Mouse (Mus musculus) spleen, postnatal 10 days (tissue): ENCODE data around the gene Actrt3.
"Not testable (repeated sequence)": the region's sequence is repeated elsewhere in the genome, so short reads cannot be mapped to it uniquely, and the experiment has no call there.

ENCODE experiments used
- DNase-seq, 2 experiments: peaks; one replicate each; pipeline ENCODE4 v3.0.0; 2021 to 2022; ENCODE audit warnings: low spot score in 2 of 2

Gene Actrt3

GRCm38 (mm10) chr3:30573549-30573948, 26.2 kb downstream of the Actrt3 start:
- DNase-seq: no peak

DNA sequence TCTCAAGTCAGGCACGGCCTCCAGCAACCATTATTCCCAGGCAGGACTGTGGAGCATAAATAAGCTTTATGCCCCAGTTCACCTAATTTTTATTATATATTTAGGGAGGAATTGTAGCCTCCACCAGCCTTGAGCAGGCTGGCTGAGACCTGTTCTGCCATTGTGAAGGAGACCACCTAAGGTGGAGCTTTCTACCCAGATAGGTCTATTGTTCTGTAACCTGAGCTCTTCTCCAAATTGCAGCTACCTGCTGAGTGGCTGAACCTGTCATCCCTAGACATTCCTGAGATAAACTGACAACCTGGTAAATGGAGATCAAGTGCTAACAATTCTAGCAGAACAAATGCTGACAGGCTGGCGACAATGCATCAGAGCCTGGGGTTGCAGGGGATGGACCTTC, 33.4 kb downstream of the Actrt3 start:
- not testable (repeated sequence) for DNase-seq

- DNase-seq: no peak
These were observed 38.9 kb downstream of the Actrt3 start for GRCm38 (mm10) chr3:30560677-30561314.

DNA sequence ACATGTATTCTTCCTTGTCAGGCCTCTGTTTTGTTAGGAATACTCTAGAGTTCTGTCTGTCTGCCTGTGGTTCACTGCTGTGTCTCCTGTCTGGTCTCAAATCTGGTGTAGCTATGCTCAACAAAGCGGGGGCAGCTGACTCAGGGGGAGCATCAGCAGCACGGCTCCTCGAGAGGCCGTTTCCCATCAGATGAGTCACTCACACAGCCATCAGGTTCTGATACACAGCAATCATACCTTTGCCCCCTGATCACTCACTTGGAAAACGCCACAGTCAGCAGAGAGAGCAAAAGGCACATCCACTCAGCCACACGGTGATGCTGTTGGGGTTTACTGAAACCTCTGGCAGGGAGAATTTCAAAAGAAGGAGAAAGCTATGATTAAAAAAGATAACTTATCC, 46.0 kb downstream of the Actrt3 start:
- no peak for DNase-seq

DNA sequence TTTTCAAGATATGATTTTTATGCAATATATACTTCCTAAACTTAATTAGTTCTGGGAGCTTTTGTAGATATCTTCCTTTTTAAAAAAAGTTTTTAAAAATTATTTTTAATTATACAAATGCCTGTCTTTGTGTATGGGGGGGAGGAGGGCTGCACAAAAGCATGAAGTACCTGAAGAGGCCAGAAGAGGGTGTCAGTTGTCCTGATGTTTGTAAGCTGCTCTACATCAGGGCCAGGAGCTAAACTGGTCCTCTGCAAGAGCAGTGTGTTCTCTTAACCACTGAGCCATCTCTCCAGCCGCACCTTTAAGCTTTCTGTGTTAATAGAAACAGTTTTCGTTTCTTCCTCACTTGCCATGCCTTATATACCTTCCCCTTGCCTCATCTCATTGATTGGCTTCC, 49.5 kb downstream of the Actrt3 start:
- DNase-seq: no peak

DNA sequence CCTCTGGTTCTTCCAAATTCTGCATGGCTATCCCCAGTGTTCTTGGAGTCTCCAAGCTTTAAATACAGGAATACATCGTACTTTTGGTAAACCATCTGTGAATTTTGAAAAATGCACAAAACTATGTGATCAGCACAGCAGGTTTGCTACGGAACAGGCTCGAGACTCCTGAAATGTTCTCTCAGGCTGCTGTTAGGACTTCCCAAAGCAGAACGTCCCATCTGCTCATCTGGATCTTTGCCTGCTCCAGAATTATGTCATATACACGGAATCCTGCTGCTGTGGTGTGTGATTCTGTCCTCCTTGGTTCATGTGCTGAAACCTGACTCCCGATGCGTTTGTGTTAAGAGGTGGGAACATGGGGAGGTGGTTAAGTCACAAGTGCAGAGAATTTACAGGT, 50.8 kb downstream of the Actrt3 start:
- DNase-seq: no peak

- no peak for DNase-seq
These were observed 51.8 kb downstream of the Actrt3 start, which contains the start of gene Mecom for GRCm38 (mm10) chr3:30547908-30548307. Gene Mecom, minus strand, starts transcription at chr3:30548008.
